Mouse (Mus musculus): ENCODE results near the gene Cda. TPM values are rescaled to one million over a fixed set of nuclear protein-coding genes. Genes with fewer than 3 reads are reported as not detected.

Gene Cda
- total RNA-seq, 4 experiments from 2014 or later: 2.1 to 3.2 (median 2.8) TPM

- peak; percentile 44 for DNase-seq (ENCODE audit: low spot score)
Observed at GRCm38 (mm10) chr4:138368498-138369260, 887 bp upstream of the Cda start.

GRCm38 (mm10) chr4:138366561-138366960, 1.2 kb downstream of the Cda start:
- no peak for DNase-seq (ENCODE audit: low spot score)

GRCm38 (mm10) chr4:138363511-138363910, 4.3 kb downstream of the Cda start:
- no peak for DNase-seq (ENCODE audit: low spot score)

- DNase-seq (ENCODE audit: low spot score): no peak
Observed at GRCm38 (mm10) chr4:138362883-138363282, 4.9 kb downstream of the Cda start.

GRCm38 (mm10) chr4:138361370-138361821, 6.4 kb downstream of the Cda start:
- DNase-seq (ENCODE audit: low spot score): no peak

- no peak for DNase-seq (ENCODE audit: low spot score)
Observed at GRCm38 (mm10) chr4:138358176-138358575, 9.6 kb downstream of the Cda start.

GRCm38 (mm10) chr4:138356551-138356950, 11.2 kb downstream of the Cda start:
- DNase-seq (ENCODE audit: low spot score): no peak

GRCm38 (mm10) chr4:138356141-138356540, 11.7 kb downstream of the Cda start:
- no peak for DNase-seq (ENCODE audit: low spot score)

- no peak for DNase-seq (ENCODE audit: low spot score)
Observed at GRCm38 (mm10) chr4:138355496-138355895, 12.3 kb downstream of the Cda start.

- no peak for DNase-seq (ENCODE audit: low spot score)
Observed at GRCm38 (mm10) chr4:138353438-138354171, 14.2 kb downstream of the Cda start.

GRCm38 (mm10) chr4:138352692-138353091, 15.1 kb downstream of the Cda start:
- no peak for DNase-seq (ENCODE audit: low spot score)

- no peak for DNase-seq (ENCODE audit: low spot score)
Observed at GRCm38 (mm10) chr4:138351821-138352220, 16.0 kb downstream of the Cda start.

- no peak for DNase-seq (ENCODE audit: low spot score)
Observed at GRCm38 (mm10) chr4:138348716-138349115, 19.1 kb downstream of the Cda start.

- no peak for DNase-seq (ENCODE audit: low spot score)
Observed at GRCm38 (mm10) chr4:138347280-138347679, 20.5 kb downstream of the Cda start.

GRCm38 (mm10) chr4:138344891-138345545, 22.8 kb downstream of the Cda start:
- DNase-seq (ENCODE audit: low spot score): peak; percentile 63

GRCm38 (mm10) chr4:138343341-138343837, 24.4 kb downstream of the Cda start:
- DNase-seq (ENCODE audit: low spot score): no peak

GRCm38 (mm10) chr4:138342778-138343177, 25.0 kb downstream of the Cda start:
- no peak for DNase-seq (ENCODE audit: low spot score)

- no peak for DNase-seq (ENCODE audit: low spot score)
Observed at GRCm38 (mm10) chr4:138342048-138342447, 25.7 kb downstream of the Cda start.

GRCm38 (mm10) chr4:138341393-138341792, 26.4 kb downstream of the Cda start:
- DNase-seq (ENCODE audit: low spot score): no peak

GRCm38 (mm10) chr4:138339963-138340362, 27.8 kb downstream of the Cda start:
- DNase-seq (ENCODE audit: low spot score): no peak

- DNase-seq (ENCODE audit: low spot score): no peak
Observed at GRCm38 (mm10) chr4:138337341-138337740, 30.5 kb downstream of the Cda start.

- DNase-seq (ENCODE audit: low spot score): no peak
Observed at GRCm38 (mm10) chr4:138336876-138337275, 30.9 kb downstream of the Cda start.

Data from heart, adult 8-10 months (tissue).